Mouse (Mus musculus) heart, adult 18-20 months (tissue): ENCODE results near the gene Rdh16. TPM values are rescaled to one million over a fixed set of nuclear protein-coding genes. Genes with fewer than 3 reads are reported as not detected.
"Not testable (repeated sequence)": the region's sequence is repeated elsewhere in the genome, so short reads cannot be mapped to it uniquely, and the experiment has no call there.

ENCODE experiments used
- DNase-seq, 2 experiments: peaks; one replicate each; pipeline ENCODE4 v3.0.0; 2021 to 2022; ENCODE audit warnings: mixed read lengths in 1 of 2
- long read RNA-seq, 2 experiments: library from polyadenylated mRNA; stranded (forward); transcript quantifications; one replicate each; pipeline ENCODE4 v2.0.0; 2021
- total RNA-seq, 2 experiments: library from RNA; stranded (reverse); gene quantifications; 2 replicates each; pipeline ENCODE4 v1.2.3; 2021

The Rdh16 gene
- total RNA-seq = under 1 TPM in 1 of 2 experiments, not detected in 1; 0.10 TPM
- long read RNA-seq, experiment 1 = 0 reads
- long read RNA-seq, experiment 2 = 0 reads

DNA sequence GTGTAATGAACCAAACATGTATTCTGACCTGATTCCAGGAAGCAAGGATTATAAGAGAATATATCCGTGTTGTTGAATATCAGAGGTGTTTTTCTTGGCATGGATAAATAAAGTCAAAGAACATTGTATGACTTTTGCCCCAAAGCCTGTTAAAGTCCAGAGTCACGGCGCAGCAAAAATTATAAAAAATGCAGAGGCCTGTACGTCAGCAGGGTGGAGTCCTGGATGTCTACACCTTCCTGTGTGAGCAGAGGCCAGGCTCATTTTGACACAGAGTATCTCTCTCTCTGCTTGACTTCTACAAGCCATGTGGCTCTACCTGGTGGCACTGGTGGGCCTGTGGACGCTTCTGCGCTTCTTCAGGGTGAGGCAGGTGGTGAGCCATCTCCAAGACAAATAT, at the start of gene Rdh16:
TSS of gene Rdh16 (plus strand) at position 262 of the 400 bp plus-strand sequence.
- DNase-seq = no peak

DNA sequence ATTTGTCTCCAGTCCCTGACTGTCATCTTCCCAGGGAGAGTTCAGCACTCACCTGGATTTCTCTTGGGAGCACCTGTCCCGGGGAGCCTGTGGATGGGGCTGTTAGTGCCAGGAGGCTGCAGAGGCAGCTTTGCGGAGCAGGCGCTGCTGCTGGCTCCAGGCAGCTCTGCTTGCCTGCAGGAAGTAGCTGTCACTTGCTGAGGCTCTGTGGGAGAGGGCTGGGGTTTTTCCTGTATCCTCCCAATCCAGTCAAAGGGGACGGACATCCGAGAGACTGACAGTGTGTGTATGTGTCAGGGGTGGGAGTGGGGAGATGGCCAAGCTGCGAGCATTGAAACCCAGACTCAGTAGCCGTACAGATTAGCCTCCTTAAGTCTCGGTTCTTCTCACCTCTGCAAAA, 49.4 kb upstream of the Rdh16 start, which contains the start of gene Gpr182:
TSS of gene Gpr182 (minus strand) at position 185 of the 400 bp plus-strand sequence.
- DNase-seq = peak; percentile 49 to 79

DNA sequence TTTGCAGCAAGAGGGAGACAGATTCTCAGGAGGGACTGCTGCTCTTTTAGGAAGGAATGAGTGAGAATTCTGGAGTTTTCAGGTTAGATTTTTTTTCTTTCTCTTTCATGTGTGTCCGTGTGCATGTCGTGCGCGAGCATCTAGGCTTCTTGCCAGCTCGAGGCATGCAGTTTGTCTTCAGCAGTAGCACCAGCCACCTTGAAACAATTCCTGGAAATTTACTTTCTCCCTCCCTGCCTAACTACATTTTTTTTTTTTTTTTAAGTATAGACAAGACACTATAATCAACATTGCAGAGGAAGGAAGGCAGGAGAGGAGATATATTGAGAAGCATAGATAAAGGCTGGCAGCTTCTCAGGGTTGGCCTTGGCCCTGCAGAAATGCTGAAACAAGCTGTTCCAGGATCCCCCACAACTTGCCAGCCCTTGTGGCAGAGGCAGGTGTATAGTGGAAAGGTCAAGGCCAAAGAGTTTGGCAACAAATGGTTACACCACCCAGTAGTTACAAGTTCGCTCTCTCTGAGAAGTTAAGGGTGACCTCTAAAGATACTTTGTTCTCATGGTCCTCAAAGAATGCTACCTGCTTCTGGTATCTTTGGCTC, 46.3 kb upstream of the Rdh16 start:
- DNase-seq = peak; percentile 45 to 54

DNA sequence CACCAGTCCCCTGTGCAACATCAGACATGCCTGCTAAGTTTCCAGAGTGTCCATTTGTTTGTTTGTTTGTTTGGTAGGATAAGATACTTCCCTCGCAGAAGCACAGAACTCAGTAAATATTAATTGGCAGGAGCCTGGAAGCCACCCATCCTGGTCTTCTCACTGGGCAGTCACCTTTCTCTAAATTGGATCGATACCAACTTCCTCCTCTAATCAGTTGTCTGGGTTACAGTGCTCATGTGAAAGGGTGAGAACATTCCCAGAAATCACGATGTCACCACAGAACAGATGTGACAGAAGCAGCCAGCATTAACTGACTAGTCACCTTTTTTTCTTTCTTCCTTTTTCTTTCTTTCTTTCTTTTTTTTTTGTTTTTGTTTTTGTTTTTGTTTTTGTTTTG, 45.7 kb upstream of the Rdh16 start:
- peak; percentile 37 to 57 for DNase-seq

DNA sequence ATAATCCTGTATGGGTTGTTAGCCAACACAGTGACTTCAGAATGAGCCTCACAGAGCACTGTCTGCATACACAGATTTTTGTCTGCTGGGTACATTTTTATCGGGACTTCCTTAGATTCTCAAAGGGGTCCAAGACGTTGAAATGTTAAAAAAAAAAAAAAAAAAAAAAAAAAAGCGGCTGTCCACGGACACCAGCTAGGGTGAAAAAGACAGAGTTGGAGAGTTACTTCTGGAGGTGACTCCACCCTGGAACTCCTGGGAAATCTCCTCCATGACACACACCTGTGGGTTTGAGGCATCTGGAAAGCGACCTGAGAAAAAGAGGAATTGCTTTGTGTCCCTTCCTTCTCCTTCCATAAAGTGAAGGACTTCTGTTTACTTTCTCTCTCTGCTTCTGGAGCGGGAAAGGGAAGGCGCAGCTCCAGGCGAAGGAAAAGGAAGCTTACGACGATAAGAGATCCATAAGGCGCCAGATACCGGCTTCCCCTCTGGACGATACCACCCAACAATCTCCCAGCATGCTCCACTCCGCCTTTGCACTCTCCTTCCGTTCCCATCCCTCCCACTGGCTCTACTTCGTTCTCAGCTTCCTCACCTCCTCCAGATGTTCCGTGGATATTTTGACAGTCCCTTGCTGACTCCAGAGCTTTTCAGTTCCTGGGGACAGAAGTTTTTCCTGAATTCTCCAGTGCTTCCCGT, 45.0 kb upstream of the Rdh16 start:
- peak; percentile 68 to 79 for DNase-seq

DNA sequence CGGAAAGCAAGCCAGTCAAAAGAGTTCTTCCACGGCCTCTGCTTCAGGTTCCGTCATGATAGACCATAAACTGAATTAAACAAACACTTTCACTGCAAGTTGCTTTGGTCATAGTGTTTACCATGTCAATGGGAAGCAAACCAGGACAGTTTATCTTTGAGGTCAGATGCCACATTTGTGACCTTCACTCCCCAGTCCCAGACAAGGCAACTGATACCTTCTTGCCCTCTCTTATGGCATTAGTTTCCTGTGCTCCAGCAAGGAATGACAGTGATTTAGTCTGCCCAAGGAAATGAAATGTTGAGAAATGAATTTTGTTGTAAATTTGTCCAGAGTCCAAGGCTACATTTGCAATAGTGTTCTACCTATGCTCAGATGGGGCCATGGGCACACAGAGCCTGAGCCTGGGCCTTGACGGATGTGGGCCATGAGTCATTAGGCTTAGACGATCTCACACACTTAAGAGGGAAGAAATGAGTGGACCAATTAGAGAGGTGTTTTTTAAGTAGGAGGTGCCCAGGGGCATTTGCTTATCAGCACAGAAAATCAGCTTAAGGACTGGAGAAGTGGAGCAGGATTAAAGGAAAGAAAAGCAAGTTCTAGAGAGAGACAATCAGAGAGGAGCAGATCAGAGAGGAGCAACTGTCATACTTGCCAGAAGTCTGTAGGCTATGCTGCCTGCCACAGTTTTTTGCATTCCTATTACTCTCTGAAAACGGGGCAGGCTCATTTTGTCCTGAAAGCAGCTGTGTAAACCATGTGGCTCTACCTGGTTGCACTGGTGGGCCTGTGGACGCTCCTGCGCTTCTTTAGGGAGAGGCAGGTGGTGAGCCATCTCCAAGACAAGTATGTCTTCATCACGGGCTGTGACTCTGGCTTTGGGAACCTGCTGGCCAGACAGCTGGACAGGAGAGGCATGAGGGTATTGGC, 41.5 kb upstream of the Rdh16 start, which contains the start of the genes Rdh1 and Rdh16f1:
TSS of gene Rdh1 (plus strand) at position 541 of the 930 bp plus-strand sequence.
TSS of gene Rdh16f1 (plus strand) at position 607 of the 930 bp plus-strand sequence.
- no peak for DNase-seq

DNA sequence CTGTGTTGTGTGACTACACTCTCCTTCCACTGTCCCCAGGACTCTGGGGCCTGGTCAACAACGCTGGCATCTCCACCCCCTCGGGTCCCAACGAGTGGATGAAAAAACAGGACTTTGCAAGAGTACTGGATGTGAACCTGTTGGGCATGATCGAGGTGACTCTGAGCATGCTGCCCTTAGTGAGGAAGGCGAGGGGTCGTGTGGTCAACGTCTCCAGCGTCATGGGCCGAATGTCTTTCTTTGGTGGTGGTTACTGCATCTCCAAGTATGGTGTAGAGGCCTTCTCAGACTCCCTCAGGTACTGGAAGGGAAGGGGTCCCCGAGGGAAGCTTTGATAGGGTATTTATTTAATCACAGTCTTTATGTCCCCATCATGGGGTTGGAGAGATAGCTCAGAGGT, 38.0 kb upstream of the Rdh16 start:
- not testable (repeated sequence) for DNase-seq

DNA sequence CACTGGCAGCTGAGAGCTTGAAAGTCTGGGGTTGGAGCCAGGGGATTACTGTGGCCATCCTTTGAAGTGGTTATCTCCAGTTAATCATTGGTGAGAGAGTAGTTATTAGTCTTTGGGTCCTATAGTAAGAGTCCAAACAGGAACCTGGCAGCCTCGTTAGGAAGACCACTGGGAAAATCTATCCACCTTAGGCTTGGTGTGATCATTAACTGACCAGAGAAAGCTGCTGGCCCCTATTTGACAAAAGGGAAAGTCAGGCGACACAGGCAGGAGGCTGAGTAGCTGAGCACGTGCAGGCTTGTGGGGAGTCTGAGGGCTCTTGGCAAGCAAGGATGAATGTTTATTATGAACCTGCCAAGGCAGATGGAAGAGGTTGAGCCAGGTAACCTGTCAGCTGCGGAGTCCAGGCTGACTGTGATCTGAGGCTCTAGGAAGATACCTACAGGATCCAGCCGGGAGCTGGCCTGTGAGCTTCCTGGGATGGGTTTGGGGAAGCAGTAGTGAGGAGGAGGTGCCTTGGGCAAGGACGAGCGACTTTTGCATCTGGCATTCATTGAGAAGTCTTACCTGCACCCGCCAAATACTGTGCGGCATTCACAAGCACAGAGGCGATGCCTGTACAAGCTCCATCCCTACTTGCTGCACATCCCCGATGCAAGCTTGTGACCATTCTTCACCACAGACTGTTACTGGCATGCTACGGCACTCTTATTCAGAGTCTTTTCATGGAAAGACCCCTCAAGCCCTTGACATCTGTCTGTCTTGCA, 36.9 kb upstream of the Rdh16 start:
- no peak for DNase-seq

DNA sequence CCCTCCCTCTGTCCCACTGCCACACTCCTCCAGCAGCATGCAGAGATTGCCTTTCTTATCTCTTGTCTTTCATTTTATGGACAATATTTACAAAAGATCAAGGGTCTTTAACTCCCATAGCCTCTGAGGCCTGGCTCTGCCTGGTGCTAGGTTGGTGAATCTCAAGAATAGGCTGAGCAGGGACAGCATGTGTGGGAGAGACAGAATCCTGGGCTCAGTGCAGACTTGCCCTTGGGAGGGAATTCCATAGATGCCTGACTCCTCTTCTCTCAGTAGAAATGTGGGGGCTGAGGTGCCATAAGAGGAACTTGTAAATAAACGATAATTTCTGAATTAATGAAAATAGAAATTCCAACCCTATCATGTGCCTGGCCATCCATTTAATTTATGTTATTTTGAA, 34.4 kb upstream of the Rdh16 start:
- DNase-seq = no peak

DNA sequence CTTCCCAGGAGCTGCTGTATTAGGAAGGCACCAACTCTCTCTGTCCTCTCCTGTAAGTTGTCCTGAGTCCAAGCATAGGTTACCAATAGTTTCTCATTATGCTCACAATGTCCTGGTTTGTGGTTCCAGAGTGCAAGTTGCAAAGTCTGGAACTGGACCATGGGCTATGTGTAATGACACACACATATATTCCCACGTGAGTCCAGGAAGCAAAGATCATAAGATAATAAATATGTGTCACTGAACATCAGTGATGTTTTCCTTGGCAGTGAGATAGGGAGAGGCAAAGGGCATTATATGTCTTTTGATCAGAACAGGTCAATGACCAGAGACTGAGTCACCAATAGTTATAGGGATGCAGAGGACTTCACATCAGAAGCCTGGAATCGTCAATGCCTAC, 24.9 kb upstream of the Rdh16 start, which contains the start of gene Rdh9:
TSS of gene Rdh9 (plus strand) at position 376 of the 400 bp plus-strand sequence.
- DNase-seq = no peak

DNA sequence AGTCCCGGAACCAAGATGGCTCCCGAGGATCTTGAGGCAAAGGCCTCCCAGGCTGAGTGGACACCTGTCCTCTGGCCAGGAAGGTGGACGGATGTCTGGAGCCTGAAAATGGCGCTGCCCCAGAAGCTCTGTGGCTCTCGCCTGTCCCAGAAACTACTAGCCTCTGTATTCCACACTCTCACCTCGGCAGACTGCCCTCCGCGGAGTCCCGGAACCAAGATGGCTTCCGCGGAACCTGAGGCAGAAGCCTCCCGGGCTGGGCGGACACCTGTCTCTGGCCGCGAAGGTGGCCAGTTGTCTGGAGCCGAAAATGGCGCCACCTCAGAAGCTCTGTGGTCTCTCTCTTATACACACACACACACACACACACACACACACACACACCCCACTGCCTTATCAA, 18.6 kb upstream of the Rdh16 start:
- not testable (repeated sequence) for DNase-seq

DNA sequence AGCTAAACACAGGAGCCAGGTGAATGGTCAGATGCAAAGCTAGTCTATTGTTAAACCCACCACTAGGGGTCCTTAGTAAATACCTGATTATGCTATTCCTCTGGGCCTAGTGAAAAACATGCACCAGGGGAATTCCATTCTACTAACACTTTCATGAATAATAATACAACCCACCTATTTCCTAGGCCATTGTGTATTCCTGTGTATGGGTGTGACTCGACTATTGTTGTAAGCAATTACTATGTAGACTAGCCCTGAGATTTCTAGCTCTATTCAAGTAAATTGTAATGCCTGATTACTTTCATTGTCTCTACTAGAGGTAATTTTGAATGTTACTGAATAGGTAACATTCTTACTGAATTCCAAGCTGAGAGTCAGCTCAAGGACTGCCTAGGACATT, 15.5 kb upstream of the Rdh16 start:
- DNase-seq = not testable (repeated sequence)

DNA sequence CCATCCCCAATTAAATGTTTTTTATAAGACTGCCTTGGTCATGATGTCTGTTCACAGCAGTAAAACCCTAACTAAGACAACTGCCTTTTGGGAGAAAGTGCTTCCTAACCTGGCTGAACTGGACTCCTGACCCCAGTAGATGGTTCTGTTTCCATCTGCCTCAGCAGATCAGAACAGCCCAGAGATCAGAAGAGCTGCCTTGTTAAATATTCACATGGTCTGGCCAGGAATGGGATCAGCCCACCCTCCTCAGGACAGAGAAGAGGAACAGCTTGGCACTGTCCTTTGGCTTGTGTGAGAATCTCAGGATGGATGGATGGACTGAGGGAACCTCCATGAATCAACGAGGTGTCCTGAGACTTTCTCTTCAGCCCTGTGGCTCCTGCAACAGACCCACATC, 1.7 kb upstream of the Rdh16 start:
- no peak for DNase-seq

DNA sequence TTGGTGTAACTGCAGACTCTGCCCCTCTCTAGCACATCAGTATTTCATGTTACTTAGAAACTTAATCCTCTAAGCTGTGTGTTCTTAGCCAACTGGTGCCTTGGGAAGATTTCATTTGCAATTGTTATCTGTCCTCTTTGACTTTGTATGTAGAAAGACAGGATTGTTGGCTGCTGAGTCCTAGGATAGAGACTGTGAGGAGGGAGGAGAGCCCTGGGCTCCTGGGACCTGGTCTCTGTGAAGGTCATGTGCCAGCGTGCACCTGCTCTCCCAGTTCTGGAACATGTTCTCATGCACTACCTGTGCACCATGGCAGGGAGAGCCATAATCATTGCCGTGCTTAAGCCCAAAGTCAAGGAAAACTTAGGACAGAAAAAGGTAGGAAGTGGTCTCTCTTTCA, 660 bp downstream of the Rdh16 start:
- no peak for DNase-seq

DNA sequence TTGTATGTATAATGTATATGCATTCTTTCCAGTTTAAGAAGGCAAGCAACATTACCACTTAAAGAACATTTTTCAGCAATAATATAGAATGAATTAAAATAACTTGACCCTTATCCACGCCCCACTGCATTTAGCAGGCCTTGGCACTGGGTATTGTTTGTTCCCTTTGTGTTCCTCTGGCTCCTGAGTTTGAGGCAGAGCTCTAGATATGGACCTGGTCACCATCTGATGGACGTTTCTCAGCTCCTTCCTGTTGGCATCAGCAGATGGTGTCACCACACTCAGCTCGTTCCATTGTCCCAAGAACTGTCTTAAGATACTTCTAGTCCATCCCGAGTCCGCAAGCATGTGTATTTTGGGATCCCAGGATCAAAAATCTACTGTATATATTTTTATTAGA, 1.3 kb downstream of the Rdh16 start:
- DNase-seq = no peak

DNA sequence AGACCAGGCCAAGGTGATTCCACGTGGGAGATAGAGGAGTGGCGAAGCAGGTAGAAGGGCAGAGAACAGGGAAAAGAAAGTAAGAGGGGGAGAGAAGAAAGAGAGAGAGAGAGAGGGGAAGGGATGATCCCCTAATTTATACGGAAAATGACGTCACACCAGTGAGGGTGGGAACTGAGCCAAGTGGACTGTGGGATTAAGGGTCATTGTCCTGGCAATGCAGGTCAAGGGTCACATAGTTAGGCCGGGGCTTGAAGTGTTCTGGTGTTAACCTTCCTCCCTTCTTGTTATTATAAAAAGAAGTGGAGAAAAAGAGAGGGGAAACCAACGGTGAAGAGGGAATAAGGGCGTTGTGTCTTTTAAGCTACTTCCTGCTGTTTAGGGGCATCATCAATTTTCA, 3.5 kb downstream of the Rdh16 start:
- DNase-seq = no peak

DNA sequence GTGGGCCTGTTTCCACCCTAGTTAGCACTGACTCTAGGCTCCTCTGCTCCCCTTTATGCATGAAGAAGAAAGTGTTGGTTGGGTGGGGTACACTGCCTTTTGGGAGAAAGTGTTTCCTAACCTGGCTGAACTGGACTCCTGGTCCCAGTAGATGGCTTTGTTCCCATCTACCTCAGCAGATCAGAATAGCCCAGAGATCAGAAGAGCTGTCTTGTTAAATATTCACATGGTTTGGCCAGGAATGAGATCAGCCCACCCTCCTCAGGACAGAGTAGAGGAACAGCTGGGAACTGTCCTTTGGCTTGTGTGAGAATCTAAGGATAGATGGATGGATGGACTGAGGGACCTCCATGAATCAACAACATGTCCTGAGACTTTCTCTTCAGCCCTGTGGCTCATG, 14.9 kb downstream of the Rdh16 start:
- DNase-seq = no peak

DNA sequence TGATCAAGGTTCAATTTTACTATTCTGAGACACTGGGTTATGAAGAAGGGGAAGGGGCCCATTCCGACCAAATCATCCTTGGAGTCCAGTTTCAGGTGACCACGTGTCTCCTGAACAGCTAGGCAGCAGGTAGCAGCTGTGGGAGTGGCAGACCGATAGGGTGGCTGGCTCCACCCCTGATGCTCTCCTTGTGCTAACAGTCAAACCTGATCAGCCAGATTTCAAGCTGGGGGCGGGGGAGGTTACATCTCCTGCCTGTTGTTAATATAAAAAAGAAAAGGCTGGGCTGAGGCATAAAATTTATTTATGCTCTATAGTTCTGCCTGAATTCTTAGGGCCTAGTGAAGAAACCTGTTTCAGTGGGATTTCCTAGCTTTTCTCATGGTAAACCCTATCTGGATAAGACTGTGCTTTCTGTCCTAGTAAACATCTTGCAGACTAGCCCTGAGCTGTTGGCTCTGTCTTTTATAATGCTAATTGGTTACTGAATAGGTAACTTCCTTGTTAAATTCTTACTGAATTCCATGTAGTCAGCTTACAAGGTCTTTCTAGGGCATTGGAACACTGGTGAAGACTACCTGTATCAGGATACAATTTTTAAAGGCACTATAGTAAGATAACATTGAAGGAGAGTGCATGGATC, 16.4 kb downstream of the Rdh16 start:
- not testable (repeated sequence) for DNase-seq

DNA sequence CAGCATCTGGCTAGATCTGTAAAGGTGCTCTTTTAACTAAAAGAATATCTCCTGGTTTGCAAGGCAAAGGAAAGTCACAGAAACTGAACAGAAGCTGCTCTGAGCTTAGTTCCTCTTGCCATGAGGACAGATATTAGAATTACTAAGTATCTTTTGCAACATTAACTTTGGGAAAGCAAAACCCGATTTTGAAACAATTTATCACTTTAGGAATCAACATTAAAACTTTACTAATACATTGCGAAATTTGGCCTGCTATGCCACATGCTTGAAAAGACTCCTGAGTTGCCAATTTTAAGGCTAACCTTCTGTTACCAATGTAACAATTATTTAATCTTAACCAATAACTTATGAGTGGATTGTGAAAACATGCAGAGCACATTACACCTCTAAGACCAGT, 20.9 kb downstream of the Rdh16 start:
- not testable (repeated sequence) for DNase-seq

DNA sequence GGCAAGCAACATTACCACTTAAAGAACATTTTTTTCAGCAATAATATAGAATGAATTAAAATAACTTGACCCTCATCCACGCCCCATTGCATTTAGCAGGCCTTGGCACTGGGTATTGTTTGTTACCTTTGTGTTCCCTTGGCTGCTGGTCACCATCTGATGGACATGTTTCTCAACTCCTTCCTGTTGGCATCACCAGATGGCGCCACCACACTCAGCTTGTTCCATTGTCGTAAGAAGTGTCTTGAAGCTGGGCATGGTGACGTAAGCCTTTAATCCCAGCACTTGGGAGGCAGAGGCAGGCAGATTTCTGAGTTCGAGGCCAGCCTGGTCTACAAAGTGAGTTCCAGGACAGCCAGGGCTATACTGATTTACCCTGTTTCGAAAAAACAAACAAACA, 24.4 kb downstream of the Rdh16 start:
- peak; percentile 4 to 13 for DNase-seq

DNA sequence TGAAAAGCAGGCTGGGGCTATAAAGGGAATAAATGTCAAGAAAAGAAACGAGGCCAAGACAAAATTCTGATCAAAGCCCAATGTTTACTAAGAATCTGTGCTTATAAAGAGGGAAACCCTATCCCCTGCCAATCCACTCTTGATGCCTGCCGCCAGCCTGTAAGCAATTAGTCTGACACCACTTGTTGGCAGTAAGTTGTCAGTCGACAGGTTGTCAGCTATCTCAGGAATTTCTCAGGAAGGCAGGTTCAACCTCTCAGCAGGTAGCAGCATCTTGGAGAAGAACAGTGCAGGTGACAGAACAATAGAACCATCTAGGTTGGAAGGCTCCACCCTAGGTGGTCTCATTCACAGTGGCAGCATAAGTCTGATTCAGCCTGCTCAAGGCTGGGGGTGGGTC, 28.2 kb downstream of the Rdh16 start:
- no peak for DNase-seq
